Mouse (Mus musculus) stomach, postnatal 0 days (tissue): ENCODE results near the gene Rgs8.

Experiments used
- CTCF ChIP-seq: IDR thresholded peaks from 2 replicates; pipeline ENCODE4 v1.5.1; 2016; ENCODE audit warnings: antibody characterized with exemption, low read depth, mild to moderate bottlenecking, moderate library complexity
- EP300 ChIP-seq: optimal IDR thresholded peaks from 2 replicates; pipeline ENCODE3; 2016; ENCODE audit warnings: antibody characterized with exemption

GRCm38 (mm10) chr1:153696541-153696940 lies 43.7 kb downstream of the Rgs8 start:
- TF ChIP-seq EP300 (no peak), CTCF (no peak)
